In the genomic region with DNA sequence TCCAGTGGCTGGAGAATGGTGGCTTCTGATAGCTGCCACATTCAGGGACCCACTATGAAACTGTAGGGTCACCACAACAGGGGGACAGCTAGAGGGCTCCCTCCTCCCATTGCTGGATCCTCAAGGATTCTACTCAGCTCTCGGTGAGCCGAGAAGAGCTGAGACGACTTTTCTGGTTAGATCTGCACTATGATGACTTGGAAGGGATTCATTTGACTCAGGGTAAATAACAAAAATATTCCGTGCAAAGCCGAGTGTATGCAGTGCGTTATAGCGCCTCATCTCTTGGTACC, we compare ENCODE assay signal across 11 mouse cellular contexts.
DNase-seq lines count a peak whose midpoint lies in the region; ATAC-seq and TF ChIP-seq lines count a peak whose summit lies in the region.
"Had no signal": no experiment of that assay in that cellular context is flagged by ENCODE, and none has a peak within 500 bp of the region (broad histone marks: within the 10 kb centered on the region; RNA-seq: fewer than 3 reads in every experiment).

No protein-coding gene starts in this region.

- H3K9me3 ChIP-seq in heart, embryonic 14.5 days (ENCODE audit: control insufficient read depth, low read length), result no peaks in the 10 kb centered on the region
- no peaks in the 10 kb centered on the region for H3K9me3 ChIP-seq in hindbrain, embryonic 16.5 days (ENCODE audit: control insufficient read depth, low read length)

- no peak overlapping the region for H3K27ac ChIP-seq in heart, embryonic 14.5 days (replicated peaks in 1 of 2; ENCODE audit: control insufficient read depth in 1 of 2, insufficient read depth in 1 of 2, low read depth in 2 of 2, low read length in 2 of 2)
- no peak overlapping the region for H3K27ac ChIP-seq in cortical plate, adult 2 months (ENCODE audit: insufficient read depth, low read length)
- H3K27ac ChIP-seq in hindbrain, embryonic 16.5 days (ENCODE audit: low read depth, low read length), result no peak overlapping the region

- H3K36me3 ChIP-seq in heart, embryonic 14.5 days (ENCODE audit: control insufficient read depth, insufficient read depth, low read length), result no peaks in the 10 kb centered on the region
- H3K36me3 ChIP-seq in hindbrain, embryonic 16.5 days (ENCODE audit: control insufficient read depth, insufficient read depth, low read length), result no peaks in the 10 kb centered on the region

- no peak overlapping the region for H3K4me3 ChIP-seq in heart, embryonic 14.5 days (ENCODE audit: control insufficient read depth in 1 of 2, insufficient read depth in 1 of 2, low read depth in 1 of 2, low read length in 2 of 2)
- no peak overlapping the region for H3K4me3 ChIP-seq in cortical plate, adult 2 months (ENCODE audit: insufficient read depth, low read length)
- H3K4me3 ChIP-seq in hindbrain, embryonic 16.5 days (ENCODE audit: low read length), result no peak overlapping the region

- intact Hi-C loops in left cerebral cortex, postnatal 25 days (cut with DNase I), result loop anchor here (10.0 kb wide), 1 partner anchor 780 kb away; no protein-coding TSS in a partner anchor

- no peak overlapping the region for H3K9ac ChIP-seq in heart, embryonic 14.5 days (ENCODE audit: low read length)
- no peak overlapping the region for H3K9ac ChIP-seq in hindbrain, embryonic 16.5 days (ENCODE audit: low read depth, low read length)

- TF ChIP-seq CTCF in cortical plate, adult 2 months (IDR thresholded peaks at IDR 0.05; ENCODE audit: extremely low read depth, insufficient read depth, low read length), result peak; percentile 42

- no peak for DNase-seq in heart, adult 8-10 months (ENCODE audit: low spot score)
- DNase-seq in left cerebral cortex, postnatal 25 days (ENCODE audit: low spot score in 2 of 2), result peak; percentile 11 to 17
- no peak for DNase-seq in left cerebral cortex, adult 18-20 months (ENCODE audit: low spot score in 2 of 2)
- no peak for DNase-seq in urinary bladder, adult 18-20 months (ENCODE audit: low spot score in 2 of 2)
- no peak for DNase-seq in thymus, postnatal 10 days (ENCODE audit: low spot score in 2 of 2)
- DNase-seq: adrenal gland, postnatal 36 days; right cerebral cortex, postnatal 4 days; thymus, adult 18-20 months had no signal

- ATAC-seq in heart, embryonic 14.5 days (ENCODE audit: insufficient number of reproducible peaks, insufficient read depth, low FRiP score, low read depth), result 0 out of 2 replicates have a peak, but pooled peaks have one; percentile 16
- ATAC-seq in hindbrain, embryonic 16.5 days, result peak; percentile 56

- 65% methylated on average over 7 of the region's 7 CpGs for WGBS in heart, embryonic 14.5 days
- 67% methylated on average over 7 of the region's 7 CpGs for WGBS in hindbrain, embryonic 16.5 days

- no peaks in the 10 kb centered on the region for H3K4me1 ChIP-seq in heart, embryonic 14.5 days (ENCODE audit: control insufficient read depth in 2 of 2, insufficient read depth in 2 of 2, low read length in 2 of 2)
- no peaks in the 10 kb centered on the region; the same call in 1 of the 2 replicates for H3K4me1 ChIP-seq in cortical plate, adult 2 months (ENCODE audit: control insufficient read depth, insufficient read depth, low read length)
- peaks cover 9% of the 10 kb centered on the region for H3K4me1 ChIP-seq in hindbrain, embryonic 16.5 days (ENCODE audit: control insufficient read depth, insufficient read depth, low read depth, low read length)

- TF ChIP-seq POLR2A in cortical plate, adult 2 months (IDR thresholded peaks at IDR 0.05; ENCODE audit: extremely low read depth, insufficient read depth, low read length), result no peak

- no peak overlapping the region for H3K4me2 ChIP-seq in heart, embryonic 14.5 days (ENCODE audit: low read length)
- no peak overlapping the region for H3K4me2 ChIP-seq in hindbrain, embryonic 16.5 days (ENCODE audit: low read length)

- no peaks in the 10 kb centered on the region for H3K27me3 ChIP-seq in heart, embryonic 14.5 days (ENCODE audit: control insufficient read depth, insufficient read depth, low read length)
- no peaks in the 10 kb centered on the region for H3K27me3 ChIP-seq in hindbrain, embryonic 16.5 days (replicated peaks; ENCODE audit: control insufficient read depth, insufficient read depth, low read length)

Comparison
In these comparisons a context has a peak if more than half of its experiments do, and no peak if none do; other contexts are left out.
1. DNase-seq: peak in left cerebral cortex, postnatal 25 days (2 of 2); none in heart, adult 8-10 months (single experiment), left cerebral cortex, adult 18-20 months (0 of 2), urinary bladder, adult 18-20 months (0 of 2) and thymus, postnatal 10 days (0 of 2).